Mouse (Mus musculus) embryonic facial prominence, embryonic 12.5 days (tissue): ENCODE results near the gene Ttn. TPM values are rescaled to one million over a fixed set of nuclear protein-coding genes. Genes with fewer than 3 reads are reported as not detected.

Experiments
- polyA plus RNA-seq: library from polyadenylated mRNA; unstranded; fragments of >200 nt; fragmentation: Nextera tagmentation; extraction: Ambion mirVana; gene quantifications from 2 replicates; pipeline ENCODE4 v1.2.1, GENCODE M21; 2016

The Ttn gene
- polyA plus RNA-seq, 1 experiment from 2014 or later = 24.1 TPM

Other genes with a start within 250 kb of the Ttn start
- gene Ccdc141, start 188.1 kb upstream of the Ttn start, polyA plus RNA-seq = 9.0 and 14.9 TPM in 2 replicates